Mouse (Mus musculus) CH12.LX (cell line): ENCODE measurements around the gene Tmem174. TPM values are rescaled to one million over a fixed set of nuclear protein-coding genes. Genes with fewer than 3 reads are reported as not detected.

Experiments
- DNase-seq: peaks from one replicate; pipeline ENCODE4 v3.0.0-alpha.2; 2013; ENCODE audit errors: extremely low read depth
- H3K27ac ChIP-seq: 2 replicates; pipeline ENCODE4 v1.5.1; 2012; ENCODE audit warnings: low read depth, mild to moderate bottlenecking, control low read depth, moderate library complexity; ENCODE audit not compliant: insufficient read depth
- H3K27me3 ChIP-seq: replicated peaks from 2 replicates; pipeline ENCODE3; 2012; ENCODE audit warnings: inconsistent platforms
- H3K36me3 ChIP-seq, 2 experiments: replicated peaks in 1 of 2; 2 replicates each; pipeline versions ENCODE3 to v1.6.1; 2012; ENCODE audit warnings: inconsistent platforms in 1 of 2, low read length in 1 of 2, mild to moderate bottlenecking in 1 of 2, mixed read lengths in 1 of 2, moderate library complexity in 1 of 2; ENCODE audit not compliant: control insufficient read depth in 1 of 2, insufficient read depth in 1 of 2
- H3K4me1 ChIP-seq, 2 experiments: 2 replicates each; pipeline ENCODE4 v1.6.1; 2012; ENCODE audit warnings: inconsistent platforms in 1 of 2, moderate library complexity in 1 of 2; ENCODE audit not compliant: insufficient read depth in 2 of 2, control insufficient read depth in 1 of 2
- H3K4me2 ChIP-seq: 2 replicates; pipeline ENCODE4 v1.6.1; 2012; ENCODE audit warnings: low read depth, mild to moderate bottlenecking, control low read depth; ENCODE audit not compliant: poor library complexity, insufficient read depth, severe bottlenecking
- H3K4me3 ChIP-seq, 3 experiments: fragments of 150-350 bp in 1 of 3; sonication (generic) in 1 of 3; replicated peaks in 1 of 3; 2 replicates each; pipeline versions ENCODE3 to v1.5.1; 2011 to 2012; ENCODE audit warnings: low read depth in 2 of 3, low read length in 2 of 3, mild to moderate bottlenecking in 2 of 3, moderate library complexity in 2 of 3, control low read depth in 1 of 3, improper control_type of control experiment in 1 of 3, inconsistent platforms in 1 of 3, mixed read lengths in 1 of 3; ENCODE audit not compliant: poor library complexity in 1 of 3
- H3K79me2 ChIP-seq: replicated peaks from 2 replicates; pipeline ENCODE4 v1.6.1; 2012; ENCODE audit warnings: mild to moderate bottlenecking, moderate library complexity; ENCODE audit not compliant: control insufficient read depth, poor library complexity, insufficient read depth, severe bottlenecking; ENCODE audit errors: extremely low read depth
- H3K9ac ChIP-seq: 2 replicates; pipeline ENCODE4 v1.6.1; 2012; ENCODE audit warnings: low read depth, mild to moderate bottlenecking, control low read depth, moderate library complexity; ENCODE audit not compliant: insufficient read depth
- H3K9me3 ChIP-seq: replicated peaks from 2 replicates; pipeline ENCODE3; 2012; ENCODE audit warnings: low read length, inconsistent platforms, mixed read lengths
- BHLHE40 ChIP-seq: IDR thresholded peaks from 2 replicates; pipeline ENCODE4 v1.6.1; 2011; ENCODE audit warnings: mild to moderate bottlenecking, low read depth, low read length, improper control_type of control experiment
- CHD2 ChIP-seq: IDR thresholded peaks from 2 replicates; pipeline ENCODE4 v1.6.1; 2011; ENCODE audit warnings: low read length, improper control_type of control experiment
- E2F4 ChIP-seq: IDR thresholded peaks from 2 replicates; pipeline ENCODE4 v1.6.1; 2011; ENCODE audit warnings: low read depth, low read length, improper control_type of control experiment; ENCODE audit not compliant: insufficient replicate concordance
- ETS1 ChIP-seq: conservative IDR thresholded peaks from 2 replicates; pipeline ENCODE4 v1.6.1; 2012; ENCODE audit warnings: low read depth, mild to moderate bottlenecking, inconsistent platforms, low read length, improper control_type of control experiment, moderate library complexity
- IRF4 ChIP-seq: IDR thresholded peaks from 2 replicates; pipeline ENCODE4 v1.6.1; 2014; ENCODE audit warnings: low read depth, mild to moderate bottlenecking, inconsistent platforms, low read length, improper control_type of control experiment
- JUN ChIP-seq: IDR thresholded peaks from 2 replicates; pipeline ENCODE4 v1.6.1; 2011; ENCODE audit warnings: low read depth, mild to moderate bottlenecking, low read length, improper control_type of control experiment, moderate library complexity; ENCODE audit not compliant: insufficient read depth
- KAT2A ChIP-seq: IDR thresholded peaks from 2 replicates; pipeline ENCODE4 v1.6.1; 2012; ENCODE audit warnings: low read length, improper control_type of control experiment, inconsistent platforms; ENCODE audit not compliant: insufficient replicate concordance
- MAZ ChIP-seq: IDR thresholded peaks from 2 replicates; pipeline ENCODE4 v1.6.1; 2012; ENCODE audit warnings: low read depth, mild to moderate bottlenecking, inconsistent platforms, low read length, improper control_type of control experiment, moderate library complexity
- MEF2A ChIP-seq: IDR thresholded peaks from 2 replicates; pipeline ENCODE4 v1.6.1; 2014; ENCODE audit warnings: low read depth, mild to moderate bottlenecking, inconsistent platforms, low read length, improper control_type of control experiment, borderline replicate concordance
- MXI1 ChIP-seq: IDR thresholded peaks from 2 replicates; pipeline ENCODE4 v1.6.1; 2011; ENCODE audit warnings: mild to moderate bottlenecking, low read depth, low read length, improper control_type of control experiment
- NELFE ChIP-seq: IDR thresholded peaks from 2 replicates; pipeline ENCODE4 v1.6.1; 2011; ENCODE audit warnings: low read depth, low read length, improper control_type of control experiment
- PAX5 ChIP-seq: IDR thresholded peaks from 2 replicates; pipeline ENCODE4 v1.6.1; 2012; ENCODE audit warnings: low read length, inconsistent platforms, mixed read lengths
- POLR2A ChIP-seq: IDR thresholded peaks from 2 replicates; pipeline ENCODE4 v1.6.1; 2011; ENCODE audit warnings: low read depth, mild to moderate bottlenecking, improper control_type of control experiment, low read length
- RAD21 ChIP-seq: IDR thresholded peaks from 2 replicates; pipeline ENCODE4 v1.6.1; 2011; ENCODE audit warnings: low read depth, mild to moderate bottlenecking, low read length, improper control_type of control experiment, moderate library complexity
- RCOR1 ChIP-seq: conservative IDR thresholded peaks from 2 replicates; pipeline ENCODE4 v1.6.1; 2012; ENCODE audit warnings: low read depth, mild to moderate bottlenecking, inconsistent platforms, low read length, improper control_type of control experiment
- SIN3A ChIP-seq: IDR thresholded peaks from 2 replicates; pipeline ENCODE4 v1.6.1; 2012; ENCODE audit warnings: low read length, improper control_type of control experiment, inconsistent platforms
- SMC3 ChIP-seq: IDR thresholded peaks from 2 replicates; pipeline ENCODE4 v1.6.1; 2011; ENCODE audit warnings: low read depth, low read length, improper control_type of control experiment
- TBP ChIP-seq: conservative IDR thresholded peaks from 2 replicates; pipeline ENCODE4 v1.6.1; 2011; ENCODE audit warnings: low read depth, low read length, improper control_type of control experiment
- UBTF ChIP-seq: IDR thresholded peaks from 2 replicates; pipeline ENCODE4 v1.6.1; 2012; ENCODE audit warnings: low read depth, mild to moderate bottlenecking, inconsistent platforms, low read length, improper control_type of control experiment, moderate library complexity
- USF1 ChIP-seq: IDR thresholded peaks from 2 replicates; pipeline ENCODE4 v1.6.1; 2014; ENCODE audit warnings: low read depth, mild to moderate bottlenecking, inconsistent platforms, low read length, improper control_type of control experiment
- USF2 ChIP-seq: conservative IDR thresholded peaks from 2 replicates; pipeline ENCODE4 v1.6.1; 2011; ENCODE audit warnings: low read depth, low read length, improper control_type of control experiment
- ZC3H11A ChIP-seq: IDR thresholded peaks from 2 replicates; pipeline ENCODE4 v1.6.1; 2012; ENCODE audit warnings: low read depth, mild to moderate bottlenecking, inconsistent platforms, low read length, improper control_type of control experiment
- ZKSCAN1 ChIP-seq: IDR thresholded peaks from 2 replicates; pipeline ENCODE4 v1.6.1; 2012; ENCODE audit warnings: low read depth, inconsistent platforms, low read length, improper control_type of control experiment, borderline replicate concordance
- ZNF384 ChIP-seq: IDR thresholded peaks from 2 replicates; pipeline ENCODE4 v1.6.1; 2012; ENCODE audit warnings: low read depth, low read length, improper control_type of control experiment, inconsistent platforms
- dilution Hi-C: fragments of 300-500 bp; cut with MboI; formaldehyde crosslinking; loops from 2 replicates; pipeline ENCODE4 v1.14.3; 2020; ENCODE audit warnings: low sequenced_read_pairs; ENCODE audit not compliant: extremely low pct_unique_long_range_greater_than_20kb, extremely low pct_ligation_motif_present
- in situ Hi-C: fragments of 300-500 bp; cut with MboI; formaldehyde crosslinking; loops from 3 replicates; pipeline ENCODE4 v1.14.3; 2019; ENCODE audit warnings: low sequenced_read_pairs, low pct_ligation_motif_present, low pct_unique_long_range_greater_than_20kb, mixed read lengths
- polyA plus RNA-seq: library from polyadenylated mRNA; unstranded; fragments of >175 nt; gene quantifications from 2 replicates; pipeline ENCODE4 v1.2.1, GENCODE M21; 2012; ENCODE audit warnings: low read depth; ENCODE audit not compliant: insufficient read length
- total RNA-seq, 2 experiments: library from RNA; depleted of rRNA; stranded (reverse); fragments of 300-350 nt in 1 of 2; fragments of >200 nt in 1 of 2; gene quantifications; 2 replicates each; pipeline ENCODE4 v1.2.3; 2012 to 2014

The Tmem174 gene
- total and polyA plus RNA-seq, 3 experiments = not detected

DNA sequence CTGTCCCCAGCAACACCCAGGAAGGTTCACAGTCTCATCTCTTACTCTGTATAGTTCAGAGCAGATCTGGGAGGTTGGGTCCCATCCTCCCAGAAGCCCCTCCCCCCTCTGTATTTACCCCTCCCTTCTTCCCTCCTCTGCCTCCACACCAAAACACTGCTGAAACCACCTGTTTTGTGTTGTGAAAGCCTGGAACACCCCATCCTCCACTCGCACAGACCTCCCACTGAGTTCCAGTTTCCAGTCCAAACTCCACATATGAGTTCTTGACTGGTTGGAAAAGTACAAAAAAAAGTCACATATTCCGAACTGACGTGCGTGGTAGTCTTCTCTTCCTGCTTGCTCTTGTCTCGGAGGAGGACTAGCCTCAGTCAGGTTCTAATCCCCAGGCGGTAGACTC lies 45.8 kb downstream of the Tmem174 start:
- TF ChIP-seq POLR2A = no peak
- no peak for TF ChIP-seq SMC3
- no peak for TF ChIP-seq MAZ
- TF ChIP-seq TBP = no peak
- no peak for TF ChIP-seq ETS1
- no peak for TF ChIP-seq KAT2A
- TF ChIP-seq USF1 = no peak
- TF ChIP-seq ZNF384 = no peak
- TF ChIP-seq MEF2A = no peak
- TF ChIP-seq NELFE = no peak
- no peak for TF ChIP-seq UBTF
- no peak for TF ChIP-seq USF2
- Histone ChIP-seq H3K36me3 (no peaks in the 10 kb centered on the region), H3K79me2 (no peaks in the 10 kb centered on the region), H3K4me3 (no peak overlapping the region), H3K4me1 (peaks cover 2 to 20% of the 10 kb centered on the region in 2 experiments; a peak in 2 of 4 replicates), H3K27ac (no peak overlapping the region), H3K9ac (no peak overlapping the region), H3K4me2 (no peak overlapping the region), H3K9me3 (no peaks in the 10 kb centered on the region), H3K27me3 (peaks cover 2% of the 10 kb centered on the region)
- no peak for DNase-seq
- dilution Hi-C loops (no loop called here), in situ Hi-C loops (no loop called here)

- in situ Hi-C loops = no loop called here
- no peak for DNase-seq
- Histone ChIP-seq H3K27me3 (peaks cover 2% of the 10 kb centered on the region), H3K79me2 (no peaks in the 10 kb centered on the region), H3K36me3 (no peaks in the 10 kb centered on the region), H3K4me2 (no peak overlapping the region)
- no peak for TF ChIP-seq ZC3H11A
- TF ChIP-seq E2F4 = no peak
- no peak for TF ChIP-seq PAX5
- TF ChIP-seq CHD2 = no peak
- TF ChIP-seq RCOR1 = no peak
- no peak for TF ChIP-seq SIN3A
- TF ChIP-seq JUN = no peak
- no peak for TF ChIP-seq SMC3
- no peak for TF ChIP-seq TBP
- no peak for TF ChIP-seq BHLHE40
- TF ChIP-seq MXI1 = no peak
- TF ChIP-seq UBTF = no peak
- TF ChIP-seq RAD21 = no peak
- TF ChIP-seq ZKSCAN1 = no peak
- no peak for TF ChIP-seq IRF4
- TF ChIP-seq, all 38 proteins: peak for 0
- H3K27ac ChIP-seq = no peak overlapping the region
- no peak overlapping the region for H3K4me3 ChIP-seq
- H3K9me3 ChIP-seq = no peaks in the 10 kb centered on the region
- dilution Hi-C loops = no loop called here
- H3K4me1 ChIP-seq = peaks cover 2 to 20% of the 10 kb centered on the region in 2 experiments; a peak in 2 of 4 replicates
- H3K9ac ChIP-seq = no peak overlapping the region
Measured at GRCm38 (mm10) chr13:98590693-98591389, 46.4 kb downstream of the Tmem174 start.
